ENCODE assay signal across 8 mouse cellular contexts in genomic region chr15:11407381-11407780, GRCm38 (mm10). TPM values are rescaled to one million over a fixed set of nuclear protein-coding genes. Genes with fewer than 3 reads are reported as not detected.
DNase-seq lines count a peak whose midpoint lies in the region; ATAC-seq lines count a peak whose summit lies in the region.

No protein-coding gene starts in this region.

- no peak for ATAC-seq in liver, embryonic 12.5 days
- ATAC-seq in midbrain, embryonic 13.5 days = 0 out of 2 replicates have a peak, but pooled peaks have one; percentile 41

- H3K36me3 ChIP-seq in liver, embryonic 12.5 days = no peaks in the 10 kb centered on the region
- H3K36me3 ChIP-seq in midbrain, embryonic 13.5 days = no peaks in the 10 kb centered on the region

- WGBS in liver, embryonic 12.5 days (ENCODE audit: insufficient replicate concordance) = 5% methylated on average over 8 of the region's 8 CpGs
- 14% methylated on average over 8 of the region's 8 CpGs for WGBS in midbrain, embryonic 13.5 days

- H3K4me2 ChIP-seq in liver, embryonic 12.5 days = no peak overlapping the region
- no peak overlapping the region for H3K4me2 ChIP-seq in midbrain, embryonic 13.5 days (replicated peaks)

- no peaks in the 10 kb centered on the region for H3K9me3 ChIP-seq in liver, embryonic 12.5 days (replicated peaks)
- H3K9me3 ChIP-seq in midbrain, embryonic 13.5 days = no peaks in the 10 kb centered on the region

- no peak overlapping the region for H3K9ac ChIP-seq in liver, embryonic 12.5 days
- no peak overlapping the region for H3K9ac ChIP-seq in midbrain, embryonic 13.5 days (replicated peaks)

- intact Hi-C loops in heart, postnatal 36 days (cut with DNase I) = loop anchor here (5.0 to 10.0 kb wide), 3 partner anchors 180 to 677 kb away; no protein-coding TSS in a partner anchor

- DNase-seq in liver (peak; percentile 54), R1 (ENCODE audit: low read depth, low spot score) (peak; percentile 89)
- DNase-seq in embryo, embryonic 10.5 days (ENCODE audit: low spot score) = peak; percentile 92
- DNase-seq in heart, postnatal 36 days = peak; percentile 48 to 52
- peak; percentile 20 to 60 for DNase-seq in layer of hippocampus, postnatal 25 days (ENCODE audit: extremely low spot score in 1 of 2, low spot score in 1 of 2)
- peak; percentile 53 for DNase-seq in telencephalon, adult 2 months (ENCODE audit: low read depth, low spot score)

- H3K27ac ChIP-seq in liver, embryonic 12.5 days = no peak overlapping the region
- H3K27ac ChIP-seq in midbrain, embryonic 13.5 days = no peak overlapping the region

- H3K27me3 ChIP-seq in liver, embryonic 12.5 days (replicated peaks) = no peaks in the 10 kb centered on the region; the same call in 1 of the 2 replicates
- peaks cover 11% of the 10 kb centered on the region; the same call in 1 of the 2 replicates for H3K27me3 ChIP-seq in midbrain, embryonic 13.5 days

- no peaks in the 10 kb centered on the region for H3K4me1 ChIP-seq in liver, embryonic 12.5 days
- H3K4me1 ChIP-seq in midbrain, embryonic 13.5 days (replicated peaks) = no peaks in the 10 kb centered on the region

- no peak overlapping the region for H3K4me3 ChIP-seq in liver, embryonic 12.5 days
- H3K4me3 ChIP-seq in midbrain, embryonic 13.5 days (replicated peaks) = no peak overlapping the region

RNA-seq across cellular contexts. Expression of gene Tars, which starts 7.9 kb away (rescaled TPM):
- polyA plus RNA-seq in liver, embryonic 12.5 days (2016; fragmentation: Nextera tagmentation; extraction: Ambion mirVana) = 69.7 and 70.5 TPM in 2 replicates
- 10 to 100 TPM; 19.2 to 23.0 TPM for total RNA-seq in heart, postnatal 36 days (2021)
- 10 to 100 TPM; 30.1 to 30.9 TPM for total RNA-seq in layer of hippocampus, postnatal 25 days (2021)
- polyA plus RNA-seq in midbrain, embryonic 13.5 days (2015; fragmentation: Nextera tagmentation; extraction: Ambion mirVana) = 54.6 and 56.2 TPM in 2 replicates

Comparison
In these comparisons a context has a peak if more than half of its experiments do, and no peak if none do; other contexts are left out.
1. DNase-seq: peak in every context shown above with its lines; median percentile 92 in embryo, embryonic 10.5 days; 89 in R1; 54 in liver; 53 in telencephalon, adult 2 months; 50 in heart, postnatal 36 days; 40 in layer of hippocampus, postnatal 25 days.